Mouse (Mus musculus) layer of hippocampus, adult 11-12 months (tissue): Measurements from ENCODE around the gene Olfr1181.
"Not testable (repeated sequence)": the region's sequence is repeated elsewhere in the genome, so short reads cannot be mapped to it uniquely, and the experiment has no call there.

Source experiments
- DNase-seq: peaks from one replicate; pipeline ENCODE4 v3.0.0; 2022; ENCODE audit warnings: low spot score

The Olfr1181 gene

DNA sequence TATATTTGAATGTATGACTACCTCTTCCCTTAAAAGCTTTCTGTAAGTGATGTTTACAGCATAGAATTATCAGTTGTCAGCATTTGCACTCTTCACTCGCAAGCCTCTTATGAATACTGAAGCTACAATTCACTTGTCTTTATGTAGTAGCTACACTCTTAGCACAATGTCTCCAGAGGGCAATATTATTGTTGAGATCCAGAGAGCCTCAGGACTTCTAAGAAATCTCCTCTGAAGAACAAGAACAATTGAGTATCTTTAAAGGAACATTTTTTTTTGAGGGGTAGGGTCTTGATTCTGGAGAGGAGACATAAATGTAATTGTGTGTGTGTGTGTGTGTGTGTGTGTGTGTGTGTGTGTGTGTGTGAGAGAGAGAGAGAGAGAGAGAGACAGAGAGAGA lies at the start of gene Olfr1181:
TSS of gene Olfr1181 (minus strand) at position 101 of the 400 bp plus-strand sequence.
- DNase-seq: no peak

DNA sequence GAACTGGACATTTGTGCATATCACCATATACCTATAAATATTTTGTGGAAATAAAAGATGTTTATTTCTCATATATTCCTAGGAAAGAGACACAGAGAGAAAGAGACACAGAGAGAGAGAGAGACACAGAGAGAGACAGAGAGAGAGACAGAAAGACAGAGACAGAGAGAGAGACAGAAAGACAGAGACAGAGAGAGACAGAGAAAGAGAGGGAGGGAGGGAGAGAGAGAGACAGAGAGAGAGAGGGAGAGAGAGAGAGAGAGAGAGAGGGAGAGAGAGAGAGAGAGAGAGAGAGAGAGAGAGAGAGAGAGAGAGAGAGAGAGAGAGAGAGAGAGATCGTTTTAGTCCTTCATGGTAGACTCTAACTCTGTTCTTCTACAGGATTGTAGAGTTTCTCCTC lies 28.6 kb upstream of the Olfr1181 start, which contains the start of gene Olfr1183:
TSS of gene Olfr1183 (plus strand) at position 301 of the 400 bp plus-strand sequence.
- DNase-seq: not testable (repeated sequence)

DNA sequence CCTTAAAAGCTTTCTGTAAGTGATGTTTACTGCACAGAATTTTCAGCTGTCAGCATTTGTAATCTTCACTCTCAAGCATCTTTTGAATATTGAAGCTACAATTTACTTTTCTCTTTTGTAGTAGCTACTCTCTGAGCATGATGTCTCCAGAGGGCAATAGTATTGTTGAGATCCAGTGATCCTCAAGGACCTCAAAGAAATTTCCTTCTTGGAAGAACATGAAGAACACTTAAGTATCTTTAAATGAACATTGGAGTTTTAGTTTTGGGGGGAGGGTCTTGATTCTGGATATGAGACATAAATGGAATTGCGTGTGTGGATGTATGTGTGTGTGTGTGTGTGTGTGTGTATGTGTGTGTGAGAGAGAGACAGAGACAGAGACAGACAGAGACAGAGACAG lies 23.1 kb upstream of the Olfr1181 start, which contains the start of gene Gm13757:
TSS of gene Gm13757 (minus strand) at position 101 of the 400 bp plus-strand sequence.
- DNase-seq: no peak

DNA sequence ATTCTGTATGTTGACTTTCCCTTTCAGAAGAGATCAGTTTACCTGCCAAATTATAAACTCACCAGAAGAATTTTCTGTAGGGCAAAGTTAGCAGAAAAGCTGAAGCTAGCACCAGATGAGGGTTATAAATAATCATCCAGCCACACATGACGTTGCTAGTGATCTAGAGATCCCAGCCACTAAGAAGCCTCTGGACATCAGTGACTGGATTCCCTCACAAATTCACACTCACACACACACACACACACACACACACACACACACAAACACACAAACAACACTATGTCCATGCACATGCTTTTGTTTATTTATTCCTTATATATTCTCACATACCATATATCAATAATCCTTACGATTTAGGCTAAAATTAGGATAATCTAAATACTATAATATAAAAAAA lies 6.9 kb downstream of the Olfr1181 start, which contains the start of gene Olfr1180:
TSS of gene Olfr1180 (minus strand) at position 101 of the 400 bp plus-strand sequence.
- DNase-seq: no peak

DNA sequence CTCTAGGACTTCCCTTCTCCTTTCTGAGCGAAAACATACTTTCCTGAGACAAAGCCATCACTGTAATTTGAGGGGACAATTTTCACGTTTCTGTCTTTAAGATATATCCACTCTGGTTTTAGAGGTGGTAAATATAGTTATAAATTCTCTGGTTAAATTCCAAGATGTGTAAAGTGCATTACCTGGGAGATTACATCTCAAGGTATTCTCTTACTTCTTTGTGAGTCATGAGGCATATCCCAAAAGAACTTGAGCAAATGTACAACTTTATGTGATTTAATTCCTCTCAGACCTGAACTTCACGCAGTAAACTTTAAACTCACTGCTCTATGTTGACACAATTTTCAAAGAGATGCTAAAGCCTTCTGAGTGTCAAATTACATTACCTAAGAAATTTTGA lies 19.6 kb downstream of the Olfr1181 start, which contains the start of gene Olfr1179:
TSS of gene Olfr1179 (minus strand) at position 101 of the 400 bp plus-strand sequence.
- DNase-seq: no peak

DNA sequence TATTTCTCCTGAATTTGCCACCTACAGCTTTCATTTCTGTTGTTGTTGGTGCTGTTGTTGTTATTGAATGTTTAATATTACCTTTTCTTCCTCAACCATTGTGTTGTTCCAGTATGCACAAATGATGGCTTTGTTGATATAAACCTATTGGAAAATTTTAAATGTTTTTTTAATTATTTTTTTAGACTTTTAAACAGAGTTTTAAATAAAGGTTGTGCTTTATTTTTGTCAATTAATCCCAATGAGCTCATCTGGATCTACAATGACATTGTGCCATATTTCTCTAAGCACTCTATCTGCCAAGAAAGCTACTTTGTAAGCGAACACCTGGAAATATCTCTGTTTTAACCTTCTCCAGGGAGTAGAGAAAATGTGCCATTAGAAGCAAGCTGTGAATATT lies 39.2 kb downstream of the Olfr1181 start, which contains the start of gene Olfr1178:
TSS of gene Olfr1178 (plus strand) at position 301 of the 400 bp plus-strand sequence.
- DNase-seq: no peak
